In the genomic region with DNA sequence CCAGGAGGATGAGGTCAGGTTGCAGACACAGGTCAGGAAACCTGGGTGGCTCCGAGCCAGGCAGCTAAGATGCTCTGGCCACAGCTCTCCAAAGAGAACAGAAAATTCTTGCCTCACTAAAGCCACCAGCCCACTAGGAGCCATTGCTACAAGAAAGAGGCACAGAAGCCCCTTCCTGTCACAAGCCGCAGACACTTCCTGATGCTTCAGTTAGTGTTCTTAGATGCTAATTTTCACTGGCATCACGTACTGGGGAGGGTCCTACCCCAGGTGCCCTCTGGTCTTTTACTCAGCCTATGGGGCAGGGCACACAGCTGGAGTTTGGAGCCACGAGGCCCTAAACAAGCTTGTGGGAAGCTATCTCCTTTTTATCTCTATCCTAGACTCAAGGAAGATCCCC, we compare ENCODE assay signal across 37 mouse cellular contexts. TPM values are rescaled to one million over a fixed set of nuclear protein-coding genes. Genes with fewer than 3 reads are reported as not detected.
DNase-seq lines count a peak whose midpoint lies in the region; ATAC-seq and TF ChIP-seq lines count a peak whose summit lies in the region.
"Had no signal": no experiment of that assay in that cellular context is flagged by ENCODE, and none has a peak within 500 bp of the region (broad histone marks: within the 10 kb centered on the region; RNA-seq: fewer than 3 reads in every experiment).

No protein-coding gene starts in this region.

- peaks cover 16% of the 10 kb centered on the region for H3K36me3 ChIP-seq in spleen, adult 2 months (ENCODE audit: control insufficient read depth, insufficient read depth, low read length)
- H3K36me3 ChIP-seq in neural tube, embryonic 15.5 days: no peaks in the 10 kb centered on the region
- H3K36me3 ChIP-seq: midbrain, embryonic 13.5 days had no signal

- H3K27ac ChIP-seq in spleen, adult 2 months (ENCODE audit: insufficient read depth, low read length): 0 out of 2 replicates have a peak overlapping the region, but pooled peaks have one; percentile 16
- H3K27ac ChIP-seq in neural tube, embryonic 15.5 days (replicated peaks): no peak overlapping the region
- H3K27ac ChIP-seq: layer of hippocampus, adult 2 months; midbrain, embryonic 13.5 days had no signal

- peak; percentile 19 for ATAC-seq in megakaryocyte, adult 5-6 weeks (ENCODE audit: poor library complexity, severe bottlenecking)
- no peak for ATAC-seq in neural tube, embryonic 15.5 days (ENCODE audit: low FRiP score)
- ATAC-seq: activated CD4-positive, CD25-positive, alpha-beta regulatory T cell, adult 4 months; forebrain, embryonic 14.5 days; hindbrain, embryonic 16.5 days; midbrain, embryonic 13.5 days had no signal

- WGBS in spleen, adult 2 months: 32% methylated on average over 4 of the region's 4 CpGs
- 59% methylated on average over 4 of the region's 4 CpGs for WGBS in neural tube, embryonic 15.5 days

- no peaks in the 10 kb centered on the region for H3K27me3 ChIP-seq in spleen, adult 2 months (ENCODE audit: control insufficient read depth, insufficient read depth, low read length)
- no peaks in the 10 kb centered on the region for H3K27me3 ChIP-seq in neural tube, embryonic 15.5 days (replicated peaks)
- H3K27me3 ChIP-seq: midbrain, embryonic 13.5 days had no signal

- DNase-seq in spleen, adult 2 months (ENCODE audit: low read depth in 1 of 2, low spot score in 2 of 2): no peak
- DNase-seq in spleen, postnatal 10 days (ENCODE audit: low spot score in 2 of 2): no peak
- peak; percentile 20 to 41 for DNase-seq in thymus, postnatal 10 days (ENCODE audit: low spot score in 2 of 2)
- no peak for DNase-seq in layer of hippocampus, adult 9-11 months
- DNase-seq in urinary bladder, postnatal 25 days (ENCODE audit: low spot score): no peak
- DNase-seq: adrenal gland, adult 2 months; adrenal gland, postnatal 36 days; B cell, adult 2 months; cerebellum, adult 2 months; cerebellum, postnatal 14 days; gastrocnemius, postnatal 14 days; heart, adult 11 months; kidney, adult 2 months; kidney, postnatal 36 days; lung, postnatal 36 days; right cerebral cortex, postnatal 25 days; spleen, adult 18-20 months had no signal

- H3K9ac ChIP-seq in neural tube, embryonic 15.5 days (replicated peaks): no peak overlapping the region
- H3K9ac ChIP-seq: midbrain, embryonic 13.5 days had no signal

- no peaks in the 10 kb centered on the region for H3K9me3 ChIP-seq in neural tube, embryonic 15.5 days (replicated peaks)
- H3K9me3 ChIP-seq: midbrain, embryonic 13.5 days had no signal

- TF ChIP-seq CTCF in spleen, adult 2 months (IDR thresholded peaks at IDR 0.05; ENCODE audit: extremely low read depth, insufficient read depth, insufficient read length, insufficient replicate concordance): no peak

- no peak for TF ChIP-seq POLR2A in spleen, adult 2 months (IDR thresholded peaks at IDR 0.05; ENCODE audit: low read depth, low read length)

- no peak overlapping the region for H3K4me2 ChIP-seq in neural tube, embryonic 15.5 days
- H3K4me2 ChIP-seq: heart, embryonic 11.5 days; midbrain, embryonic 13.5 days had no signal

- H3K4me3 ChIP-seq in spleen, adult 2 months (ENCODE audit: extremely low read depth, insufficient read depth, insufficient read length): no peak overlapping the region
- H3K4me3 ChIP-seq in neural tube, embryonic 15.5 days (replicated peaks): no peak overlapping the region
- H3K4me3 ChIP-seq: layer of hippocampus, adult 2 months; midbrain, embryonic 13.5 days had no signal

- H3K4me1 ChIP-seq in spleen, adult 2 months (ENCODE audit: control insufficient read depth, insufficient read depth, insufficient read length): no peaks in the 10 kb centered on the region
- H3K4me1 ChIP-seq in neural tube, embryonic 15.5 days: peaks cover 9% of the 10 kb centered on the region; the same call in 1 of the 2 replicates
- H3K4me1 ChIP-seq: midbrain, embryonic 13.5 days had no signal

RNA-seq across cellular contexts. Expression of gene Galns, which starts 15.2 kb away (rescaled TPM):
- 13.1 and 16.4 TPM in 2 replicates for polyA plus RNA-seq in spleen, adult 2 months (2012; rRNA removed)
- total RNA-seq in megakaryocyte, adult 5-6 weeks (2015): 52.6 and 53.0 TPM in 2 replicates
- total RNA-seq in megakaryocyte, adult 5-6 weeks (2017): 57.5 and 63.1 TPM in 2 replicates
- 6.7 and 9.5 TPM in 2 replicates for polyA plus RNA-seq in neural tube, embryonic 15.5 days (2015; fragmentation: Nextera tagmentation; extraction: Ambion mirVana)

RNA-seq across cellular contexts. Expression of gene Trappc2l, which starts 15.4 kb away (rescaled TPM):
- 101 and 133 TPM in 2 replicates for polyA plus RNA-seq in spleen, adult 2 months (2012; rRNA removed)
- 85.8 and 88.2 TPM in 2 replicates for total RNA-seq in megakaryocyte, adult 5-6 weeks (2015)
- total RNA-seq in megakaryocyte, adult 5-6 weeks (2017): 33.0 and 37.6 TPM in 2 replicates
- polyA plus RNA-seq in neural tube, embryonic 15.5 days (2015; fragmentation: Nextera tagmentation; extraction: Ambion mirVana): 103 and 113 TPM in 2 replicates

RNA-seq across cellular contexts. Expression of gene Aprt, which starts 19.3 kb away (rescaled TPM):
- polyA plus RNA-seq in spleen, adult 2 months (2012; rRNA removed): 86.7 and 106 TPM in 2 replicates
- total RNA-seq in megakaryocyte, adult 5-6 weeks (2015): 272 and 308 TPM in 2 replicates
- total RNA-seq in megakaryocyte, adult 5-6 weeks (2017): 132 and 149 TPM in 2 replicates
- 189 and 207 TPM in 2 replicates for polyA plus RNA-seq in neural tube, embryonic 15.5 days (2015; fragmentation: Nextera tagmentation; extraction: Ambion mirVana)

RNA-seq across cellular contexts. Expression of gene Pabpn1l, which starts 26.5 kb away (rescaled TPM):
- 0.13 TPM in 1 of 2 replicates, not detected in the other for polyA plus RNA-seq in spleen, adult 2 months (2012; rRNA removed)
- 0.27 TPM in 1 of 2 replicates, not detected in the other for total RNA-seq in megakaryocyte, adult 5-6 weeks (2015)
- not detected in 2 replicates for total RNA-seq in megakaryocyte, adult 5-6 weeks (2017)
- 0.14 TPM in 1 of 2 replicates, not detected in the other for polyA plus RNA-seq in neural tube, embryonic 15.5 days (2015; fragmentation: Nextera tagmentation; extraction: Ambion mirVana)
- total RNA-seq: adrenal gland, adult 2 months; adrenal gland, postnatal 36 days; gastrocnemius, postnatal 14 days; left cerebral cortex, postnatal 10 days; liver, adult 2 months; megakaryocyte-erythroid progenitor cell, adult 5-6 weeks had no signal
- polyA plus RNA-seq: activated CD4-positive, CD25-positive, alpha-beta regulatory T cell, adult 4 months; adrenal gland, adult 2 months; cerebellum, adult 2 months; embryonic facial prominence, embryonic 11.5 days; forebrain, embryonic 14.5 days; heart, embryonic 11.5 days; heart, postnatal 0 days; hindbrain, embryonic 11.5 days; hindbrain, embryonic 16.5 days; intestine, embryonic 14.5 days; limb, embryonic 11.5 days; liver, adult 2 months; liver, embryonic 16.5 days; lung, embryonic 16.5 days; midbrain, embryonic 13.5 days; neural tube, embryonic 14.5 days; urinary bladder, adult 2 months had no signal

RNA-seq across cellular contexts. Expression of gene Cdt1, which starts 28.2 kb away (rescaled TPM):
- polyA plus RNA-seq in spleen, adult 2 months (2012; rRNA removed): 50.4 and 118 TPM in 2 replicates
- total RNA-seq in megakaryocyte, adult 5-6 weeks (2015): 41.7 and 41.9 TPM in 2 replicates
- total RNA-seq in megakaryocyte, adult 5-6 weeks (2017): 28.4 and 34.1 TPM in 2 replicates
- polyA plus RNA-seq in neural tube, embryonic 15.5 days (2015; fragmentation: Nextera tagmentation; extraction: Ambion mirVana): 6.8 and 15.4 TPM in 2 replicates

Comparison
In these comparisons a context has a peak if more than half of its experiments do, and no peak if none do; other contexts are left out.
1. DNase-seq: peak in thymus, postnatal 10 days (2 of 2); none in spleen, adult 2 months (0 of 2), spleen, postnatal 10 days (0 of 2), layer of hippocampus, adult 9-11 months (single experiment) and urinary bladder, postnatal 25 days (single experiment).